Mouse (Mus musculus) liver, embryonic 14 days (tissue): ENCODE data around the gene Gm49339. TPM values are rescaled to one million over a fixed set of nuclear protein-coding genes. Genes with fewer than 3 reads are reported as not detected.

Experiments used
- polyA plus RNA-seq: library from polyadenylated mRNA; depleted of rRNA; stranded (reverse); fragments of >200 nt; gene quantifications from 2 replicates; pipeline ENCODE4 v1.2.3, GENCODE M21; 2012; rRNA removed

Gene Gm49339
- polyA plus RNA-seq, result 0.95 and 2.0 TPM in 2 replicates

GRCm38 (mm10) chr10:51480397-51480796 is at the start of gene Gm49339, which contains the start of gene Lilr4b:
Gene Gm49339, plus strand, starts transcription at chr10:51480612.
Gene Lilr4b, plus strand, starts transcription at chr10:51480632.

DNA sequence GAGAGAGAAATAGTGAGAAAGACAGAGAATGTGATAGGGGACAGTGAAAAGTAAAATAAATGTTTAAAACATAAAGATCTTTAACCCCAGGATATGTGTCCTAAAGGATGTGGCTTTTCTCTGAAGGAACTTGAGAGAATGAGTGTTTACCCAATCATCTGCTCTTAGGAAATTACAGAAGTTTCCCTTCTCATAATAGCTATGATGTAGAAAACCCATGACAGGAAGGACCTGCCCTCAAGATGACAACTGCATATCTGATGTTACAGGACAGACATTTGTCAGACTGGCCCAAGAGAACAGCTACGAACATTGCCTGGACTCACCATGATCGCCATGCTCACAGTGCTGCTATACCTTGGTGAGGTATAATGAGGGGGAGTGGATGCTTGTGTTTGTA is 10.3 kb downstream of the Gm49339 start, which contains the start of gene Lilrb4a:
Gene Lilrb4a, plus strand, starts transcription at position 266 of the 400 bp plus-strand sequence.

Other genes with a start within 250 kb of the Gm49339 start
- gene Lilr4b, start within 50 bp of the Gm49339 start, polyA plus RNA-seq, result 0.57 and 1.1 TPM in 2 replicates
- gene Lilrb4a, start 10.3 kb downstream of the Gm49339 start, polyA plus RNA-seq, result 2.6 and 3.9 TPM in 2 replicates
- gene Fam162b, start 109.9 kb downstream of the Gm49339 start, polyA plus RNA-seq, result not detected in 2 replicates
- gene Gprc6a, start 150.8 kb downstream of the Gm49339 start, polyA plus RNA-seq, result 0.01 TPM in 1 of 2 replicates, not detected in the other
- 0.01 TPM in 2 replicates for gene Rfx6, start 197.1 kb downstream of the Gm49339 start, polyA plus RNA-seq